Mouse (Mus musculus) CH12.LX (cell line): ENCODE measurements around the gene Zdhhc6.

ENCODE experiments used
- CHD2 ChIP-seq: IDR thresholded peaks from 2 replicates; pipeline ENCODE4 v1.6.1; 2011; ENCODE audit warnings: low read length, improper control_type of control experiment
- EP300 ChIP-seq: IDR thresholded peaks from 2 replicates; pipeline ENCODE4 v1.6.1; 2011; ENCODE audit warnings: low read length, improper control_type of control experiment
- HCFC1 ChIP-seq: IDR thresholded peaks from 2 replicates; pipeline ENCODE4 v1.6.1; 2012; ENCODE audit warnings: low read depth, mild to moderate bottlenecking, inconsistent platforms, low read length, improper control_type of control experiment
- POLR2A ChIP-seq: IDR thresholded peaks from 2 replicates; pipeline ENCODE4 v1.6.1; 2011; ENCODE audit warnings: low read depth, mild to moderate bottlenecking, improper control_type of control experiment, low read length
- USF1 ChIP-seq: IDR thresholded peaks from 2 replicates; pipeline ENCODE4 v1.6.1; 2014; ENCODE audit warnings: low read depth, mild to moderate bottlenecking, inconsistent platforms, low read length, improper control_type of control experiment
- ZNF384 ChIP-seq: IDR thresholded peaks from 2 replicates; pipeline ENCODE4 v1.6.1; 2012; ENCODE audit warnings: low read depth, low read length, improper control_type of control experiment, inconsistent platforms

- TF ChIP-seq USF1 (no peak), HCFC1 (no peak), ZNF384 (no peak), EP300 (no peak), POLR2A (no peak), CHD2 (no peak)
Measured at GRCm38 (mm10) chr19:55271448-55271847, 44.4 kb downstream of the Zdhhc6 start.
